Mouse (Mus musculus) embryonic facial prominence, embryonic 13.5 days (tissue): ENCODE results near the gene Wasf1. TPM values are rescaled to one million over a fixed set of nuclear protein-coding genes. Genes with fewer than 3 reads are reported as not detected.

Source experiments
- ATAC-seq: fragments of 200-750 bp; cut with Nextera tagmentation; 2 replicates; pipeline ENCODE4 v1.8.0; 2017; ENCODE audit warnings: low read depth; ENCODE audit not compliant: insufficient number of reproducible peaks, insufficient read depth, low FRiP score, low TSS enrichment
- H3K27ac ChIP-seq: fragments of 300-500 bp; sonication (generic); 2 replicates; pipeline ENCODE4 v1.5.1; 2015; ENCODE audit warnings: moderate library complexity, mild to moderate bottlenecking, inconsistent platforms
- H3K27me3 ChIP-seq: fragments of 300-500 bp; sonication (generic); 2 replicates; pipeline ENCODE4 v1.6.1; 2015; ENCODE audit warnings: mild to moderate bottlenecking, inconsistent platforms
- H3K36me3 ChIP-seq: fragments of 300-500 bp; sonication (generic); 2 replicates; pipeline ENCODE4 v1.6.1; 2015; ENCODE audit warnings: mild to moderate bottlenecking, inconsistent platforms
- H3K4me1 ChIP-seq: fragments of 300-500 bp; sonication (generic); 2 replicates; pipeline ENCODE4 v1.6.1; 2015; ENCODE audit warnings: inconsistent platforms
- H3K4me2 ChIP-seq: fragments of 300-500 bp; sonication (generic); 2 replicates; pipeline ENCODE4 v1.6.1; 2015; ENCODE audit warnings: moderate library complexity, mild to moderate bottlenecking, inconsistent platforms
- H3K4me3 ChIP-seq: fragments of 300-500 bp; sonication (generic); 2 replicates; pipeline ENCODE4 v1.5.1; 2015; ENCODE audit warnings: mild to moderate bottlenecking, inconsistent platforms
- H3K9ac ChIP-seq: fragments of 300-500 bp; sonication (generic); 2 replicates; pipeline ENCODE4 v1.6.1; 2015; ENCODE audit warnings: mild to moderate bottlenecking, inconsistent platforms
- H3K9me3 ChIP-seq: fragments of 300-500 bp; sonication (generic); 2 replicates; pipeline ENCODE4 v1.6.1; 2016; ENCODE audit warnings: inconsistent platforms
- WGBS: fragments of 180-500 bp; shearing (Covaris S2); methylation state at CpG from one replicate; pipeline ENCODE4 v1.1.7; 2015; ENCODE audit warnings: mixed read lengths; 5-methylcytosine and 5-hydroxymethylcytosine counted together
- polyA plus RNA-seq: library from polyadenylated mRNA; unstranded; fragments of >200 nt; fragmentation: Nextera tagmentation; extraction: Ambion mirVana; gene quantifications from 2 replicates; pipeline ENCODE4 v1.2.1, GENCODE M21; 2015

Gene Wasf1
- polyA plus RNA-seq, 1 experiment from 2014 or later, result 27.3 TPM

DNA sequence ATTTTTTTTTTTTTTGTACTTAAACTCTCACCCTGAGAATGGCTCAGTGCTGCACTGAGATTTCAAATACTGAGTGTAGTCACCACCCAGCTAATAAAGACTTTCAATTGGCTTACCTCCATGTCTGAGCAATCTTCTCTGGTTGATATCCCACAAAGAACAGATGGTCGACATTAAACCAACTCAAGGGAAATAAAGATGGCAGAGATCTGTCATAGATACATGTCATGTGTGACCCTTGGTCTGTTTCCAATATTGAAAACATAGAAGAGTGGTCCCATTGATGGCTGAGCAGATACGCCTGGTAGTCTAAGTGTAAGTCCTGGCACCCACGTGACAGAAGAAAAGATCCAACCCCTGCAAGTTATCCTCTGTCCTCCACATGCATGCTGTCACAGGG, 101.3 kb downstream of the Wasf1 start:
- Histone ChIP-seq H3K4me1 (peaks cover 3% of the 10 kb centered on the region), H3K9me3 (no peaks in the 10 kb centered on the region), H3K27ac (no peak overlapping the region), H3K9ac (no peak overlapping the region), H3K36me3 (no peaks in the 10 kb centered on the region), H3K4me2 (no peak overlapping the region), H3K4me3 (no peak overlapping the region), H3K27me3 (no peaks in the 10 kb centered on the region)
- ATAC-seq, result no peak
- WGBS, result 52% methylated on average over 3 of the region's 3 CpGs

DNA sequence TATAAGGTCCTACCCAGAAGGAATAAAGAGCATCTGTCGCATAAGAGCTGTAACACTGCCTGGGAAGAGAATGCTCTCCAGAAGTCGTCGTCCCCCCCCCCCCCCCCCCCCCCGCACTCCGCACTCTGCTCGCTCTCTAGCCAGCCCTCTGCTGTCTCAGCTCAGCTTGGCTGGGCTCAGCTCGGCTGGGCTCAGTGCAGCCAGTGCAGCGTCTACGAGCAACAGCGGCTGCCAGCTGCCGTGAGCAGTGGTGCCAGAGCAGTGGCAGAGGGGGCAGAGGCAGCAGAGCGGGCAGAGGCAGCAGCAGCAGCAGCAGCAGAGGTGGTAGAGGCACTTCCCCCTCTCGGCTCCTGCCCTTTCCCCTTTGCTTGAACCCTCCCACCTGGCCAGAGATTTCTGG, 102.1 kb downstream of the Wasf1 start:
- no peak overlapping the region; the same call in 1 of the 2 replicates for H3K9ac ChIP-seq
- WGBS, result 19% methylated on average over 10 of the region's 13 CpGs

More for the DNA sequence above, 102.1 kb downstream of the Wasf1 start:
- peak overlapping the region; percentile 28 for H3K4me2 ChIP-seq
- no peak for ATAC-seq
- peaks cover 3% of the 10 kb centered on the region for H3K4me1 ChIP-seq
- no peaks in the 10 kb centered on the region for H3K9me3 ChIP-seq
- no peak overlapping the region for H3K4me3 ChIP-seq
- no peak overlapping the region for H3K27ac ChIP-seq
- no peaks in the 10 kb centered on the region for H3K27me3 ChIP-seq
- no peaks in the 10 kb centered on the region for H3K36me3 ChIP-seq

Other genes with a start within 250 kb of the Wasf1 start
- 1.7 and 2.0 TPM in 2 replicates for gene Mettl24, start 200.2 kb upstream of the Wasf1 start, polyA plus RNA-seq
- 37.1 and 39.7 TPM in 2 replicates for gene Cdc40, start 164 bp upstream of the Wasf1 start, polyA plus RNA-seq
- gene Gpr6, start 188.8 kb downstream of the Wasf1 start, polyA plus RNA-seq, result not detected in 2 replicates